Mouse (Mus musculus) MEL (cell line): ENCODE data around the gene Tbx15. TPM values are rescaled to one million over a fixed set of nuclear protein-coding genes. Genes with fewer than 3 reads are reported as not detected.

Experiments used
- DNase-seq: peaks from one replicate; pipeline ENCODE4 v3.0.0; 2011; ENCODE audit warnings: low read depth, low spot score
- H3K27ac ChIP-seq: 2 replicates; pipeline ENCODE4 v1.5.1; 2012; ENCODE audit warnings: low read depth, mild to moderate bottlenecking, control low read depth, low read length, moderate library complexity; ENCODE audit not compliant: control insufficient read depth
- H3K27me3 ChIP-seq, 2 experiments: fragments of 150-350 bp in 1 of 2; sonication (generic) in 1 of 2; 2 replicates each; pipeline ENCODE4 v1.6.1; 2012; ENCODE audit warnings: low read length in 2 of 2, mild to moderate bottlenecking in 2 of 2, improper control_type of control experiment in 1 of 2, moderate library complexity in 1 of 2; ENCODE audit not compliant: insufficient read depth in 2 of 2, control insufficient read depth in 1 of 2
- H3K36me3 ChIP-seq, 2 experiments: 2 replicates each; pipeline ENCODE4 v1.6.1; 2012 to 2014; ENCODE audit warnings: low read length in 2 of 2, improper control_type of control experiment in 1 of 2, inconsistent platforms in 1 of 2, mild to moderate bottlenecking in 1 of 2; ENCODE audit not compliant: insufficient read depth in 2 of 2, control insufficient read depth in 1 of 2
- H3K4me1 ChIP-seq, 2 experiments: fragments of 150-350 bp in 1 of 2; sonication (generic) in 1 of 2; 2 replicates each; pipeline ENCODE4 v1.6.1; 2012; ENCODE audit warnings: low read length in 2 of 2, improper control_type of control experiment in 1 of 2, mild to moderate bottlenecking in 1 of 2; ENCODE audit not compliant: insufficient read depth in 2 of 2, control insufficient read depth in 1 of 2
- H3K4me3 ChIP-seq, 2 experiments: fragments of 150-350 bp in 1 of 2; sonication (generic) in 1 of 2; 2 replicates each; pipeline ENCODE4 v1.5.1; 2012; ENCODE audit warnings: low read depth in 2 of 2, low read length in 2 of 2, mild to moderate bottlenecking in 2 of 2, moderate library complexity in 2 of 2, control low read depth in 1 of 2, improper control_type of control experiment in 1 of 2; ENCODE audit not compliant: control insufficient read depth in 1 of 2, insufficient read depth in 1 of 2
- H3K79me2 ChIP-seq: 2 replicates; pipeline ENCODE4 v1.6.1; 2012; ENCODE audit warnings: mild to moderate bottlenecking, low read length, moderate library complexity; ENCODE audit not compliant: control insufficient read depth, poor library complexity, insufficient read depth
- H3K9ac ChIP-seq: 2 replicates; pipeline ENCODE4 v1.6.1; 2012; ENCODE audit warnings: low read depth, mild to moderate bottlenecking, control low read depth, low read length, moderate library complexity; ENCODE audit not compliant: control insufficient read depth, poor library complexity, severe bottlenecking
- H3K9me3 ChIP-seq: fragments of 150-350 bp; sonication (generic); replicated peaks from 2 replicates; pipeline ENCODE4 v1.6.1; 2012; ENCODE audit warnings: mild to moderate bottlenecking, low read length, improper control_type of control experiment, moderate library complexity; ENCODE audit not compliant: insufficient read depth
- CTCF ChIP-seq, 3 experiments: IDR thresholded peaks in 2 of 3; conservative IDR thresholded peaks in 1 of 3; 2 replicates each; pipeline ENCODE4 v1.5.1; 2011 to 2012; ENCODE audit warnings: low read length in 3 of 3, low read depth in 2 of 3, mild to moderate bottlenecking in 2 of 3, improper control_type of control experiment in 1 of 3, inconsistent platforms in 1 of 3, mixed read lengths in 1 of 3, moderate library complexity in 1 of 3; ENCODE audit not compliant: control insufficient read depth in 1 of 3, insufficient read depth in 1 of 3, poor library complexity in 1 of 3, severe bottlenecking in 1 of 3
- HCFC1 ChIP-seq: IDR thresholded peaks from 2 replicates; pipeline ENCODE4 v1.6.1; 2012; ENCODE audit warnings: low read depth, mild to moderate bottlenecking, inconsistent platforms, low read length, improper control_type of control experiment, moderate library complexity
- MAZ ChIP-seq: IDR thresholded peaks from 2 replicates; pipeline ENCODE4 v1.6.1; 2012; ENCODE audit warnings: low read depth, mild to moderate bottlenecking, inconsistent platforms, low read length, improper control_type of control experiment
- MEF2A ChIP-seq: IDR thresholded peaks from 2 replicates; pipeline ENCODE4 v1.6.1; 2014; ENCODE audit warnings: low read depth, mild to moderate bottlenecking, inconsistent platforms, low read length, improper control_type of control experiment; ENCODE audit not compliant: poor library complexity, insufficient replicate concordance, severe bottlenecking; ENCODE audit errors: extremely low read depth
- RAD21 ChIP-seq: IDR thresholded peaks from 2 replicates; pipeline ENCODE4 v1.6.1; 2011; ENCODE audit warnings: mild to moderate bottlenecking, low read depth, low read length, improper control_type of control experiment
- SMC3 ChIP-seq: IDR thresholded peaks from 2 replicates; pipeline ENCODE4 v1.6.1; 2011; ENCODE audit warnings: low read depth, low read length, improper control_type of control experiment
- ZNF384 ChIP-seq: IDR thresholded peaks from 2 replicates; pipeline ENCODE4 v1.6.1; 2012; ENCODE audit warnings: low read depth, mild to moderate bottlenecking, inconsistent platforms, low read length, improper control_type of control experiment
- polyA plus RNA-seq, 2 experiments: library from polyadenylated mRNA; stranded (reverse) in 1 of 2; unstranded in 1 of 2; fragments of >175 nt in 1 of 2; fragments of >200 nt in 1 of 2; gene quantifications; 2 replicates each; pipeline versions ENCODE4 v1.2.1 to v1.2.4; 2012; ENCODE audit warnings: low replicate concordance in 2 of 2, low read depth in 1 of 2; ENCODE audit not compliant: insufficient read length in 2 of 2, insufficient read depth in 1 of 2, missing spikeins in 1 of 2
- total RNA-seq: library from RNA; depleted of rRNA; stranded (reverse); fragments of 300-350 nt; gene quantifications from 2 replicates; pipeline ENCODE4 v1.2.3, GENCODE M21; 2012

Tbx15 gene
- total and polyA plus RNA-seq, 3 experiments, result 8.9 to 13.0 TPM; not detected in 1

DNA sequence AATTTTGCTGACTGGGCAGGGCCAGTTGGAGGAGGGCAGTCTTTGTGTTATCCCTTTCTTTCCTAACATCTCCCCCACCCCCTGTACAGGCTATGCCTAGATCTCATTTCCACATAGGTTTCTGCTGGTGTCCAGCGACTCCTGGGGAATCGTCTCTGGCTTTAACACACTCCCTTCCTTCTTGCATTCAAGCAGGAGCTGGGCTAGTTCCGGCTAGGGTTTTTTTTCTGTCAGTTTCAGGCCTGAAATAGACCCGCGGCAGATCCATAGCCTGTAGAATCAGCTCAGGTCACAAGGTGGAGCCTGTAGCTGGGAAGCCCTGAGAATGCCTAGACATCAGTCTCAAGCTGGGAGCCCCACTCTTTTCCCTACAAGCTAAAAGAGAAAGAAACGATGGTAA, 9.7 kb downstream of the Tbx15 start:
- H3K4me1 ChIP-seq, result no peaks in the 10 kb centered on the region
- no peak overlapping the region for H3K27ac ChIP-seq
- H3K9ac ChIP-seq, result no peak overlapping the region
- no peaks in the 10 kb centered on the region; a peak in 1 of 4 replicates for H3K27me3 ChIP-seq
- no peak overlapping the region for H3K4me3 ChIP-seq
- no peak for DNase-seq
- TF ChIP-seq SMC3 (peak; percentile 25), HCFC1 (no peak), CTCF (IDR thresholded peaks at IDR 0.05 in 2 of 3, conservative IDR thresholded peaks at IDR 0.05 in 1 of 3; ENCODE audit: control insufficient read depth in 1 of 3, insufficient read depth in 1 of 3, low read depth in 2 of 3, low read length in 3 of 3, poor library complexity in 1 of 3, severe bottlenecking in 1 of 3) (peak in 2 of 3 experiments; percentile 5 to 12; a peak in 1 of 6 replicates)
- no peaks in the 10 kb centered on the region for H3K36me3 ChIP-seq
- peaks cover 12% of the 10 kb centered on the region for H3K79me2 ChIP-seq
- no peaks in the 10 kb centered on the region for H3K9me3 ChIP-seq

DNA sequence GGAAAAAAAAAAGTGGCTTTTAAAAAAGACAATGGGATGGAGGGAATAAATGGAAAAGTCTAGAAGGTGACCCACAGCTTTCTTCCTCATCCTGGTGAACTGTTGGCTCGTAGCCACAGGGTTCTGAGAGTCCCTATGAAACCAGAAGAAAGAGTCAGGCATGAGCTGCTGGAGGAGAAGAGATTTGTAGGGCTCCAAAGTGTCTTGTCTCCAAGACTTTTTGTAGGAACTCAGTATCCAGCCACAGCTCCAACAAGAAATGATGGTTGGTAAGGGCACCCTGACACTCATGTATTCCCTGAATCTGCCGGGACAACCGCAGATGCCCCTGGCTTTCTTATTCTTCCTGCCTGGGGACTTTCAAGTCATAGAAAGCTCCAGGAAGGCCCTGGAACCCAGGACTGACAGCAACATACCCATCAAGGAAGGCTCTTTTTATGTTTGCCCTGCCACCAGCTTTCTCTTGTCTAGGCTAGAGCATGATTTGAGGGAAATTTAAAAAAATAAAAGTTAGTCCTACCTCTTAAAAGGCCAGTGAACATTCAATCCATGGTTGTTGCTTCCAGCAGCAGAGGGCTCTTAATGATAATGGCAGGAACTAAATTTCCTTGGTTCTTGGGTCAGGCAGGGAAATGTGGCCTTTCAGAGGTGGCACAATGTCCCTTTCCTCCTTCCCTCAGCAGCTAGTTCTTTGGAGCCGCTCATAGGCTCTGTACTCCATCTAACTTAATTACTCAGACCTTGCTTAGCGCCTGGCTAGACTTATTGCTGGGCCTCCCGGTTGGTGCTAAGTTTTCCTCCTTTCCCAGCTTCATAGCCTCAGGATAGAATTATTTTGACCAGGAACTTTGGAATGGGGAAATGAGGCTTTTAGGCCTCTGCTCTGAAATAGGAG, 11.3 kb downstream of the Tbx15 start:
- H3K27ac ChIP-seq, result no peak overlapping the region
- no peak overlapping the region for H3K9ac ChIP-seq
- no peaks in the 10 kb centered on the region for H3K9me3 ChIP-seq
- no peak overlapping the region for H3K4me3 ChIP-seq
- no peak for TF ChIP-seq CTCF (IDR thresholded peaks at IDR 0.05 in 2 of 3, conservative IDR thresholded peaks at IDR 0.05 in 1 of 3; ENCODE audit: control insufficient read depth in 1 of 3, insufficient read depth in 1 of 3, low read depth in 2 of 3, low read length in 3 of 3, poor library complexity in 1 of 3, severe bottlenecking in 1 of 3)
- no peak for TF ChIP-seq MAZ
- no peak for TF ChIP-seq MEF2A
- no peak for TF ChIP-seq ZNF384
- no peak for TF ChIP-seq SMC3
- TF ChIP-seq, all 39 proteins: peak for 0
- Histone ChIP-seq H3K27me3 (no peaks in the 10 kb centered on the region), H3K79me2 (peaks cover 28% of the 10 kb centered on the region), H3K4me1 (peaks cover 0 to 7% of the 10 kb centered on the region in 2 experiments; a peak in 1 of 4 replicates), H3K36me3 (peaks cover 0 to 3% of the 10 kb centered on the region in 2 experiments; a peak in 1 of 4 replicates)
- DNase-seq, result no peak

DNA sequence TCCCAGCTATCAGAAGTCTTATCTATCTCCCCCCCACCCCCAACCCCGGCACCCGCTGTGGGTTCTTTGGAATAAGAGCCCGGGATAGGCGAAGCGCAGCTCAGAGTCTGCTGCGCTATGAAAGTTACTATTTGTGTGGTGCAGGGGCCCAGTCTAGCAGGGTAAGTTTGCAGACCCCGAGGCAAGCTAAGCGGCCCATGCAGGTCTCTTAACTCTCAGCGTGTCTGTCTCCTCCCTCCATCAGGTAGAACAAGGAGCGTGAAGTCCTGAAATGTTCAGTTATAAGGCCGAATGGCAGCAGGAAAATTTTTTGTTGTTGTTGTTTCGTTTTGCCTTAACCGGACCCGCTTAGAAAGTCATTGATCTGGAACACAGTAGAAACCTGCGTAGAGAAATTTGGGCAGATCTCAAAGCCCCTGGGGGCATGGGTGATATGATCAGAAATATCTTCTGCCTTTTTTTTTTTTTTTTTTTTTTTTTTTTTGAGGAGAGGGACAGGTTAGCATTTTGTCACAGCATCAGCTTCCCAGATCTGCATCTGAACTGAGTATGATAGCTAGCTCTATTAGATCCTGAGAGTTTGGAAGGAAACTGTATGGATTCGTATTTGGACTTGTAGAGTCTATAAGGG, 12.4 kb downstream of the Tbx15 start:
- no peaks in the 10 kb centered on the region for H3K9me3 ChIP-seq
- H3K36me3 ChIP-seq, result peaks cover 0 to 3% of the 10 kb centered on the region in 2 experiments; a peak in 1 of 4 replicates
- peak overlapping the region in 1 of 2 experiments; percentile 99; a peak in 2 of 4 replicates for H3K4me3 ChIP-seq
- no peak for DNase-seq
- TF ChIP-seq RAD21 (no peak), ZNF384 (peak; percentile 53; the same call in 1 of the 2 replicates)
- no peak overlapping the region for H3K9ac ChIP-seq
- H3K27ac ChIP-seq, result no peak overlapping the region
- no peaks in the 10 kb centered on the region for H3K27me3 ChIP-seq
- H3K4me1 ChIP-seq, result peaks cover 0 to 7% of the 10 kb centered on the region in 2 experiments; a peak in 1 of 4 replicates
- peaks cover 30% of the 10 kb centered on the region for H3K79me2 ChIP-seq
